Mouse (Mus musculus): ENCODE data around the gene Snrpb.

Gene Snrpb

DNA sequence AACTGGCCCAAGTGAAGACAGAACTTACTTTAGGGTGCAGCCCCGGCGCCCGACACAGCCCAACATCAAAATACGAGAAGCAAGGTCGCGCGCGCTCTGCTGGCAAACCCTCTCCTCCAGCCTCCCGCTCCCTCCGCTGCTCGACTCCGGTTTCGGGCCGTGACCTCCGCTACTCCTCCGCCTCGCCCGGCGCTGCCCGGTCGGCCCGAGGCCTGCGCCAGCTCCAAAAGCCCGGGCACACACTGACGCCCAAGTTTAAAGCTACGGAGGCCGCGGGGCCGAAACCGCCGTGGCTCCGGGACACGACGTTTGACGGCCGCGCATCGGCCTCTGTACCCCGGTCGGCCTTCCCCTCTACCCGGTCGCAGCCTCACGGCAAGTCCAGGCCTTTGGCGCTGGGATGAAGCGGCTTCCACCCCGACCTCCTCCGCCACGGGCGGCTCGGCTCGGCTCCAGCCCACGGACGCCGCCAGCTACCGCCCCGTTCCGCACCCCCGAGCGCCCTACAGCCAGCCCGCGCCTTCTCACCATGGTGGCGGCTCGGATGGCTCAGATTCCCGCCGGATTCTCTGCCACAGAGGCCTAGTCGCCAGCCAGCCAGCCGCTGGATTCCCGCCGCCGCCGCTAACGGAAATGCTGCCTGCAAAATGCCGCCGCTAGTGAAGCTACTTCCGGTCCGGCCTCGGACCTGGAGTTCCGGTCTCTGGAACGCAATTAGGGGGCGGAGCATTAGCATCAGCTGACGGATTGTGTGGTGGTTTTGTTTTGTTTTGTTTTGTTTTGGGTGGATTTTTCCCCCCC lies at the start of gene Snrpb:
Snrpb (minus strand) TSS at position 698 of the 801 bp plus-strand sequence.
- DNase-seq (ENCODE audit: low spot score): peak; percentile 95

GRCm38 (mm10) chr2:130211581-130211980 lies 32.4 kb upstream of the Snrpb start:
- DNase-seq (ENCODE audit: low spot score): no peak

- DNase-seq (ENCODE audit: low spot score): no peak
These were observed 30.4 kb upstream of the Snrpb start for GRCm38 (mm10) chr2:130209636-130210035.

- peak; percentile 11 for DNase-seq (ENCODE audit: low spot score)
These were observed 28.8 kb upstream of the Snrpb start for GRCm38 (mm10) chr2:130207996-130208395.

DNA sequence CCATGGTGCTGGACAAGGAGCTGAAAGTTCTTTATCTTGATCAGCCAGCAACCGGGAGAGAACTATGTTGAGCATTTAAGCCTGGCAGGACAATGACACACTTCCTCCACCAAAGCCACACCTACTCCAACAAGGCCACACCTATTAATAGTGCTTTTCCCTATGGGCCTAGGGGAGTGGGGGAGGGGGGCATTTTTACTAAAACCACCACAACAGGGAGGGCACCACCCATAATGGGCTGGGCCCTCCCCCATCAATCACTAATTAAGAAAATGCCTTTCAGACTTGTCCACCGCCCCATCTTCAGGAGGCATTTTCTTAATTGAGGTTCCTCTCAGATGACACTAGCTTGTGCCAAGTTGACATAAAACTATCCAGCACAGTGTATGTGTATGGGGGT lies 28.2 kb upstream of the Snrpb start:
- DNase-seq (ENCODE audit: low spot score): peak; percentile 5

DNA sequence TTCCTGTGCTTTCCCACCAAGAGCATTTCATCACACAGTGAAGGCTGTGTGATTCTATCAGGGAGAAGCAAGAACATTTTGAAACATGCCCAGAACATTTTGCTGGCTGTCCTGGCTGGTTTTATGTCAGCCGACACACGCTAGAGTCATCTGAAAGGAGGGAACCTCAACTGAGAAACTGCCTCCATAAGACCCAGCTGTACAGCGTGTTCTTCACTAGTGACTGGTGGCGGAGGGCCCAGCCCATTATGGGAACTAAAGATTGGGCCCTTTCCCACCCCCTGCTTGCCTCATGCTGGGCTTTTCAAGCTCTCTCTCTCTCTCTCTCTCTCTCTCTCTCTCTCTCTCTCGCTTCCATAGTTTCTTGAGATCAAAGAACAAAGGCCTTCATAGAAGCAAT lies 21.8 kb upstream of the Snrpb start:
- DNase-seq (ENCODE audit: low spot score): no peak

GRCm38 (mm10) chr2:130194894-130195293 lies 15.7 kb upstream of the Snrpb start, which contains the start of gene Tmc2:
TSS of gene Tmc2 (plus strand) at chr2:130195194.
- DNase-seq (ENCODE audit: low spot score): no peak

DNA sequence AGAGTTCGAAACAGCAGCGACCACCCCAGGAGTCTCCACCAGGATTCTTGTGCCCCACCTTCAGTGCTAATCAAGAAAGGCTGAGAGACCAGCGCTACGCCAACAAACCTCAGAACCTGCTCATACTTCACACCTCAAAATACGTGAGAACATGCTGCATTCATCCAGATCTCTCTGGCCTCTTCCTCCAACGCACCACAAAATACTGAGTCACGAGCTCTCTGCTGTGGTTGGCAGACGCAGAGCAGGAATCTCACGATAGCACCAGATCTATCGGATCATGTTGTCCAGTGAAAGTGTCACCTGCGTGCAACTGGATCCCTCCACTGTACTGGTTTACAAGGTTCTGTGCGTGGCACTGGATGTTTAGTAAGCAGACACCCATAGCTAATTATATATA lies 9.2 kb upstream of the Snrpb start:
- DNase-seq (ENCODE audit: low spot score): no peak

GRCm38 (mm10) chr2:130179507-130180019 lies 360 bp upstream of the Snrpb start:
- no peak for DNase-seq (ENCODE audit: low spot score)

DNA sequence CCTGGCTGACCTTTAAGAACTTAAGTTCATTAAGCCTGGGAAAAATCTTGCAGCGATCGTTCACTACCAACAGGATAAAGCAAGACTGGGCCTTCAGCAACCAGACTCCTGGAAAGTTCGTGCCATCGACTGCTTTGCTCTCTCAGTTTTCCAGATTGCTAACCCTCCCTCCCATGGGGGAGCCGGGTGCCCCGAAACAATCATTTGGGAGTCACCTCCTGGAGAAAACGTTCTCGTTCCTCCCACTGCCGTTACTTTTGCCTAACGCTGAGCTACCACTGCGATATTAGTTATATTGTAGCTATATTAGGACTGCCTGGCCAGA lies 860 bp downstream of the Snrpb start:
- peak; percentile 20 for DNase-seq (ENCODE audit: low spot score)

- no peak for DNase-seq (ENCODE audit: low spot score)
These were observed 2.4 kb downstream of the Snrpb start for GRCm38 (mm10) chr2:130176820-130177219.

DNA sequence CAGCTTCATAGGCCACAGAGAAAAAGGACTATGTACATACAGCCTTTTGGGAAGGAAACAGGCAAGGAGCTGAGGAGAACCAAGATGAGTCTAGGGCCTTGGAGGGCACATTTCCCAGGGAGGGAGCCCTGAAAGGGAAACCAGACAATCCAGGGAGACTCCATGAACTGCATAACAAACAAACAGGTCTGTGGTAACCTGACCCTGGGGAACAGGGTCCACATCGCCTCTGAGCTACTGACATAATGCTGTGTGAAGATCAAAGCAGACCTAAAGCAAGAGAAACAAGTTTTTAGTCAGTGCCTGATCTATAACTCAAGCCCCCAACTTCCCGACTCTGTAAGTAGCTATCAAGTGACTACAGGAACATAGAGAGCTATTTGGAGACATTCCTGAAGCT lies 7.5 kb downstream of the Snrpb start:
- DNase-seq (ENCODE audit: low spot score): no peak

DNA sequence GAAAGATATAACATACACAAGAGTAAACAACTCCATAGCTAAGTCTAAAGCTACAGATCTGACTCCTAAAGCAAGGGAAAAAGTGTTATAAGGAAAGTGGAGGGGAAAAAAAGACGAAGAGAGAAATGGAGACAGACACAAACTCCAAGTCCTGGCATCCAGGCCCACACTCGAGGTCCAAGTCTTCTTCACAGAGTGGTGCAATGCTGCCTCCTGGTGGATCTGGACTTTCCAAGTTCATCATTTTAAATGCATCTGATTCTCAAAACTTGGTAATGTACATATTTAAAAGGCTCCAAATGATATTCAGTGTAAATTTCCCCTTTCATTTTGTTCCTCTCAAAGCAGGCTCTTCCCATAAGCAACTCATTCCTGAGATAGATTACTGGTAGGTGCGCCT lies 11.3 kb downstream of the Snrpb start:
- peak; percentile 80 for DNase-seq (ENCODE audit: low spot score)

- DNase-seq (ENCODE audit: low spot score): peak; percentile 74
These were observed 12.6 kb downstream of the Snrpb start for GRCm38 (mm10) chr2:130166311-130167214.

- DNase-seq (ENCODE audit: low spot score): no peak
These were observed 16.5 kb downstream of the Snrpb start for GRCm38 (mm10) chr2:130162701-130163100.

- DNase-seq (ENCODE audit: low spot score): peak; percentile 22
These were observed 21.1 kb downstream of the Snrpb start for GRCm38 (mm10) chr2:130158088-130158437.

GRCm38 (mm10) chr2:130157231-130158087 lies 21.7 kb downstream of the Snrpb start:
- DNase-seq (ENCODE audit: low spot score): peak; percentile 22

GRCm38 (mm10) chr2:130155851-130156250 lies 23.4 kb downstream of the Snrpb start:
- DNase-seq (ENCODE audit: low spot score): no peak

DNA sequence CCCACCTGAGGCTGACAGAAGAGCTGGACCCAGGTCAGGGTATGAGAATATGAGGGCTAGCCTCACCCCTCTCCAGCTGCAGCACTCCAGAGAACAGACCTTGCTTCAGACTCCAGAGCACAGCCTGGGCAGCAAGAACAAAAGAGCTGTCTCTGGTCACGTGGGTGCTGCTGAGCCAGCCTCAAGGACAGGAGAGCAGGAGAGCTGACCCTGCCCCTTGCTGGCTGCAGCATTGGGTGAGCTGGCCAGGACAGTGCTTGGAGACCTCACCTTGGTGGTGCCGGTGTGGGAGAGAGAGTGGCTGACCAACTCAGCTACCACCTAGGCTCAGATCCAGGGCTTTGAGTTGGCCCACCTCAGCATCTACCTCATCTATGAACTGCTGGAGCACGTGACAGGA lies 24.0 kb downstream of the Snrpb start:
- DNase-seq (ENCODE audit: low spot score): no peak

- DNase-seq (ENCODE audit: low spot score): no peak
These were observed 33.0 kb downstream of the Snrpb start for GRCm38 (mm10) chr2:130146089-130146668.

- no peak for DNase-seq (ENCODE audit: low spot score)
These were observed 34.4 kb downstream of the Snrpb start for GRCm38 (mm10) chr2:130144703-130145324.
